In the genomic region with DNA sequence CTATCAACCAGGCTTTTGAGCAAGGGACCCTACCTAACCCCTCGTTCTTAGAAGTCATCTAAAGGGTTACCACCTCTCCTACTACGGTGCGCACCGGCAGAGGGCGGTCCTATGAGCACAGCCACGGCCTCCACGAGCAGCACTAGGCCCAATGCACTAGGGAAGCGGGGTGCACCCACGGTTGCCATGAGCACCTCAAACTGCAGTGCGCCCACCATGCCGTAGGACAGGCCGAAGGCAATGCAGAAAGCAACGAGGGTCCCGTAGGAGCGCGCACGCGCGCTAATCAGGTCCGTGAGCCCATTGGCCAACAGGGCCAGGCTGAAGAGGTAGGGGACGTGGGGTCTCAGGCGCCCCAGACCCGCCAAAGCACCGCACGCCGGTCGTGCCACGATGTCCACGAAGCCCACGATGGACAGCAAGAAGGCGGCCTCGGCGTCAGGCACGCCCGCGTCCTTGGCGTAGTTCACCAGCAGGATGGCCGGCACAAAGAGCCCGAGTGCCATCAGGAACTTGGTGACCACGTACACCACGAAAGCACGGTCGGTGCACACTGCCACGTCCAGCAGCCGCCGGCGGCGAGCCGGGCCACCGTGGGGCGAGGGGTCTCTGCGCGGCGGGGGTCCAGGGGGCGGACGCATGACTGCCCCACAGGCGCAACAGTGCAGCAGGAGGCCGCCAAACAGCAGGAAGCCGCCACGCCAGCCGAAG, we compare ENCODE assay signal across 8 mouse cellular contexts. TPM values are rescaled to one million over a fixed set of nuclear protein-coding genes. Genes with fewer than 3 reads are reported as not detected.
A peak's percentile ranks its signal among the peaks of the same experiment; 100 is the strongest.
DNase-seq lines count a peak whose midpoint lies in the region; ATAC-seq lines count a peak whose summit lies in the region.

No protein-coding gene starts in this region.

- DNase-seq in liver, embryonic 11.5 days (ENCODE audit: low spot score), result no peak
- DNase-seq in liver, result no peak
- DNase-seq in embryo, embryonic 10 days (ENCODE audit: low spot score), result peak; percentile 42
- peak; percentile 32 for DNase-seq in forebrain, embryonic 14.5 days (ENCODE audit: low spot score)
- DNase-seq in kidney, postnatal 14 days, result peak; percentile 28
- DNase-seq in T-cell, adult 2 months (ENCODE audit: low spot score), result no peak
- DNase-seq in thymus, postnatal 0 days (ENCODE audit: low spot score), result no peak

- peaks cover 10% of the 10 kb centered on the region for H3K4me1 ChIP-seq in liver, embryonic 11.5 days (replicated peaks; ENCODE audit: control insufficient read depth, insufficient read depth, low read length)
- peaks cover 7% of the 10 kb centered on the region for H3K4me1 ChIP-seq in forebrain, embryonic 14.5 days (ENCODE audit: control insufficient read depth, insufficient read depth, low read length)
- no peaks in the 10 kb centered on the region for H3K4me1 ChIP-seq in neural tube, embryonic 14.5 days (ENCODE audit: control insufficient read depth, insufficient read depth, low read length)

- H3K9ac ChIP-seq in liver, embryonic 11.5 days (ENCODE audit: low read depth, low read length), result peak overlapping the region; percentile 34; the same call in 1 of the 2 replicates
- peak overlapping the region; percentile 47 for H3K9ac ChIP-seq in forebrain, embryonic 14.5 days (ENCODE audit: low read length)
- peak overlapping the region; percentile 49 for H3K9ac ChIP-seq in neural tube, embryonic 14.5 days (replicated peaks; ENCODE audit: low read depth, low read length)

- peaks cover 2% of the 10 kb centered on the region; the same call in 1 of the 2 replicates for H3K36me3 ChIP-seq in liver, embryonic 11.5 days (ENCODE audit: control insufficient read depth, insufficient read depth, low read length)
- H3K36me3 ChIP-seq in forebrain, embryonic 14.5 days (ENCODE audit: control insufficient read depth, insufficient read depth, low read length), result peaks cover 19% of the 10 kb centered on the region
- peaks cover 14% of the 10 kb centered on the region; the same call in 1 of the 2 replicates for H3K36me3 ChIP-seq in neural tube, embryonic 14.5 days (ENCODE audit: control insufficient read depth, insufficient read depth, low read length)

- no peak for ATAC-seq in liver, embryonic 11.5 days (replicated peaks; ENCODE audit: low FRiP score)
- ATAC-seq in forebrain, embryonic 14.5 days, result peak; percentile 44
- peak; percentile 65 for ATAC-seq in neural tube, embryonic 14.5 days (ENCODE audit: low read depth)

- H3K9me3 ChIP-seq in liver, embryonic 11.5 days (ENCODE audit: control insufficient read depth, low read length), result no peaks in the 10 kb centered on the region
- H3K9me3 ChIP-seq in forebrain, embryonic 14.5 days (replicated peaks; ENCODE audit: control insufficient read depth, low read length), result no peaks in the 10 kb centered on the region
- no peaks in the 10 kb centered on the region for H3K9me3 ChIP-seq in neural tube, embryonic 14.5 days (ENCODE audit: control insufficient read depth, low read length)

- no peak overlapping the region for H3K27ac ChIP-seq in liver, embryonic 11.5 days (ENCODE audit: low read depth, low read length)
- no peak overlapping the region for H3K27ac ChIP-seq in forebrain, embryonic 14.5 days (ENCODE audit: low read depth, low read length)
- no peak overlapping the region for H3K27ac ChIP-seq in neural tube, embryonic 14.5 days (ENCODE audit: low read depth, low read length)

- peak overlapping the region; percentile 39 for H3K4me3 ChIP-seq in liver, embryonic 11.5 days (ENCODE audit: low read depth, low read length)
- peak overlapping the region; percentile 28 for H3K4me3 ChIP-seq in forebrain, embryonic 14.5 days (ENCODE audit: low read depth, low read length)
- H3K4me3 ChIP-seq in neural tube, embryonic 14.5 days (ENCODE audit: low read depth, low read length), result peak overlapping the region; percentile 23

- peaks cover 57% of the 10 kb centered on the region for H3K27me3 ChIP-seq in liver, embryonic 11.5 days (replicated peaks; ENCODE audit: control insufficient read depth, insufficient read depth, low read length)
- peaks cover 27% of the 10 kb centered on the region for H3K27me3 ChIP-seq in forebrain, embryonic 14.5 days (replicated peaks; ENCODE audit: control insufficient read depth, insufficient read depth, low read length)
- H3K27me3 ChIP-seq in neural tube, embryonic 14.5 days (ENCODE audit: control insufficient read depth, insufficient read depth, low read length), result peaks cover 9% of the 10 kb centered on the region

- 5% methylated on average over 61 of the region's 61 CpGs for WGBS in liver, embryonic 11.5 days
- 2% methylated on average over 51 of the region's 61 CpGs for WGBS in forebrain, embryonic 14.5 days
- WGBS in neural tube, embryonic 14.5 days, result 2% methylated on average over 59 of the region's 61 CpGs

- H3K4me2 ChIP-seq in liver, embryonic 11.5 days, result peak overlapping the region; percentile 70
- peak overlapping the region; percentile 62 for H3K4me2 ChIP-seq in forebrain, embryonic 14.5 days (ENCODE audit: low read length)
- peak overlapping the region; percentile 53 for H3K4me2 ChIP-seq in neural tube, embryonic 14.5 days (ENCODE audit: low read depth, low read length)

RNA-seq across cellular contexts. Expression of gene Slc16a8, which starts 2.6 kb away (rescaled TPM):
- polyA plus RNA-seq in liver, embryonic 11.5 days (2014; fragmentation: Nextera tagmentation; extraction: Ambion mirVana), result 0.12 TPM in 1 of 2 replicates, not detected in the other
- 0.60 and 0.83 TPM in 2 replicates for polyA plus RNA-seq in forebrain, embryonic 14.5 days (2014; fragmentation: Nextera tagmentation; extraction: Ambion mirVana)
- polyA plus RNA-seq in neural tube, embryonic 14.5 days (2014; fragmentation: Nextera tagmentation; extraction: Ambion mirVana), result 0.21 and 0.35 TPM in 2 replicates
- not detected in 2 replicates for polyA plus RNA-seq in thymus, postnatal 0 days (2015; fragmentation: Nextera tagmentation; extraction: Ambion mirVana)

RNA-seq across cellular contexts. Expression of gene Gm49486, which starts 22.7 kb away (rescaled TPM):
- 0.10 TPM in 1 of 2 replicates, not detected in the other for polyA plus RNA-seq in liver, embryonic 11.5 days (2014; fragmentation: Nextera tagmentation; extraction: Ambion mirVana)
- 0.69 and 0.98 TPM in 2 replicates for polyA plus RNA-seq in forebrain, embryonic 14.5 days (2014; fragmentation: Nextera tagmentation; extraction: Ambion mirVana)
- polyA plus RNA-seq in neural tube, embryonic 14.5 days (2014; fragmentation: Nextera tagmentation; extraction: Ambion mirVana), result 1.3 and 1.5 TPM in 2 replicates
- 0.07 and 0.35 TPM in 2 replicates for polyA plus RNA-seq in thymus, postnatal 0 days (2015; fragmentation: Nextera tagmentation; extraction: Ambion mirVana)

RNA-seq across cellular contexts. Expression of gene Pick1, which starts 23.0 kb away (rescaled TPM):
- polyA plus RNA-seq in liver, embryonic 11.5 days (2014; fragmentation: Nextera tagmentation; extraction: Ambion mirVana), result 13.5 and 18.0 TPM in 2 replicates
- 36.9 and 45.3 TPM in 2 replicates for polyA plus RNA-seq in forebrain, embryonic 14.5 days (2014; fragmentation: Nextera tagmentation; extraction: Ambion mirVana)
- 47.3 and 58.8 TPM in 2 replicates for polyA plus RNA-seq in neural tube, embryonic 14.5 days (2014; fragmentation: Nextera tagmentation; extraction: Ambion mirVana)
- 18.2 and 21.9 TPM in 2 replicates for polyA plus RNA-seq in thymus, postnatal 0 days (2015; fragmentation: Nextera tagmentation; extraction: Ambion mirVana)

RNA-seq across cellular contexts. Expression of gene Baiap2l2, which starts 33.4 kb away (rescaled TPM):
- polyA plus RNA-seq in liver, embryonic 11.5 days (2014; fragmentation: Nextera tagmentation; extraction: Ambion mirVana), result 2.9 and 4.6 TPM in 2 replicates
- polyA plus RNA-seq in forebrain, embryonic 14.5 days (2014; fragmentation: Nextera tagmentation; extraction: Ambion mirVana), result 1.4 and 2.6 TPM in 2 replicates
- polyA plus RNA-seq in neural tube, embryonic 14.5 days (2014; fragmentation: Nextera tagmentation; extraction: Ambion mirVana), result 1.7 and 2.3 TPM in 2 replicates
- 0.81 and 0.90 TPM in 2 replicates for polyA plus RNA-seq in thymus, postnatal 0 days (2015; fragmentation: Nextera tagmentation; extraction: Ambion mirVana)

Comparison
In these comparisons a context has a peak if more than half of its experiments do, and no peak if none do; other contexts are left out.
1. DNase-seq: peak in embryo, embryonic 10 days (single experiment), forebrain, embryonic 14.5 days (single experiment) and kidney, postnatal 14 days (single experiment); none in liver, embryonic 11.5 days (single experiment), liver (single experiment), T-cell, adult 2 months (single experiment) and thymus, postnatal 0 days (single experiment).
2. Peak in every context shown above with its lines, with median percentiles within 50 percentile points of each other: H3K4me2 ChIP-seq, H3K4me3 ChIP-seq and H3K9ac ChIP-seq.